Mouse (Mus musculus): ENCODE results near the gene Med12l. TPM values are rescaled to one million over a fixed set of nuclear protein-coding genes. Genes with fewer than 3 reads are reported as not detected.
A peak's percentile ranks its signal among the peaks of the same experiment; 100 is the strongest.

Gene Med12l
- polyA plus RNA-seq, 1 experiment from 2014 or later: 3.9 TPM

DNA sequence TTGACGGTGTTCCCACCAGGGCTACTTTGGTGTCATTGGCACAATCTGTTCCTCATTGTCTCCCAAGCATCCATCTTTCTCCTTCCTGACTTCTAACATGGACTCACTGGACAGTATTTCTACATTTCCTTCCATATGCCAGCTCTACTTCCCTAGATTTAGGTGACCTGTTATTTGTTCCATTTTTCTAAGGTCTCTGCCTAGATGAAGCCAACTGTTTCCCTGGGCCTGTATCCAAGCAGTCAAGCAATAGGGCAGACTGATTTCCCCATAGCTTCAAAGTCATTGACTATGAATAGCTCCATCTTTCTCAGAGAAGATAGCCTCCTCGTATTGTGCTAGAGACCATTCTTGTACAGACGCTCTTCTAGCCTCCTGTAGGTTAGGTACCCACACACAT lies 12.0 kb upstream of the Med12l start:
- no peak overlapping the region for H3K27ac ChIP-seq
- no peaks in the 10 kb centered on the region for H3K27me3 ChIP-seq
- H3K4me1 ChIP-seq (replicated peaks): peaks cover 7% of the 10 kb centered on the region
- no peak for ATAC-seq (ENCODE audit: low FRiP score)
- H3K9ac ChIP-seq: no peak overlapping the region
- WGBS: 90% methylated on average over 3 of the region's 3 CpGs
- no peak overlapping the region for H3K4me3 ChIP-seq
- no peaks in the 10 kb centered on the region for H3K36me3 ChIP-seq
- no peaks in the 10 kb centered on the region for H3K9me3 ChIP-seq
- no peak overlapping the region for H3K4me2 ChIP-seq

DNA sequence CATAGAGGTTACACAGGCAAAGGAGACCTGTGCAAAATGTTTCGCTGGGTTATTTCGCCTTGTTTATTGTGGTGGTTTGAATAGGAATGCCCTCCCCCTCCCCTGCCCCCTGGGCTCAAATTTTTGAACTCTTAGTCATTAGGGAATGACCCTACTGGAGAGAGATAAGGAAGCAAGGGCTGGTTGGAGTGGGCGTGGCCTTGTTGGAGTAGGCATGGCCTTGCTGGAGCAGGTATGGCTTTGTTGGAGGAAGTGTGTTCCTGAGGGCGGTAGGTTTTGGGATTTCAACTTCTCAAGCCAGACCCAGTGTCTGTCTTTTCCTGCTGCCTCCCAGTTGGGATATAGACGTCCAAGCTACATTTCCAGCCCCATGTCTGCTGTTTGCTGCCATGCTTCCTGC lies 1.9 kb upstream of the Med12l start:
- no peak overlapping the region for H3K9ac ChIP-seq
- no peak overlapping the region for H3K4me3 ChIP-seq
- no peaks in the 10 kb centered on the region for H3K9me3 ChIP-seq
- H3K4me2 ChIP-seq: no peak overlapping the region
- 83% methylated on average over 5 of the region's 5 CpGs for WGBS
- no peak overlapping the region for H3K27ac ChIP-seq
- no peak for ATAC-seq (ENCODE audit: low FRiP score)
- peaks cover 18% of the 10 kb centered on the region for H3K4me1 ChIP-seq (replicated peaks)
- no peaks in the 10 kb centered on the region for H3K36me3 ChIP-seq
- peaks cover 8% of the 10 kb centered on the region; the same call in 1 of the 2 replicates for H3K27me3 ChIP-seq

DNA sequence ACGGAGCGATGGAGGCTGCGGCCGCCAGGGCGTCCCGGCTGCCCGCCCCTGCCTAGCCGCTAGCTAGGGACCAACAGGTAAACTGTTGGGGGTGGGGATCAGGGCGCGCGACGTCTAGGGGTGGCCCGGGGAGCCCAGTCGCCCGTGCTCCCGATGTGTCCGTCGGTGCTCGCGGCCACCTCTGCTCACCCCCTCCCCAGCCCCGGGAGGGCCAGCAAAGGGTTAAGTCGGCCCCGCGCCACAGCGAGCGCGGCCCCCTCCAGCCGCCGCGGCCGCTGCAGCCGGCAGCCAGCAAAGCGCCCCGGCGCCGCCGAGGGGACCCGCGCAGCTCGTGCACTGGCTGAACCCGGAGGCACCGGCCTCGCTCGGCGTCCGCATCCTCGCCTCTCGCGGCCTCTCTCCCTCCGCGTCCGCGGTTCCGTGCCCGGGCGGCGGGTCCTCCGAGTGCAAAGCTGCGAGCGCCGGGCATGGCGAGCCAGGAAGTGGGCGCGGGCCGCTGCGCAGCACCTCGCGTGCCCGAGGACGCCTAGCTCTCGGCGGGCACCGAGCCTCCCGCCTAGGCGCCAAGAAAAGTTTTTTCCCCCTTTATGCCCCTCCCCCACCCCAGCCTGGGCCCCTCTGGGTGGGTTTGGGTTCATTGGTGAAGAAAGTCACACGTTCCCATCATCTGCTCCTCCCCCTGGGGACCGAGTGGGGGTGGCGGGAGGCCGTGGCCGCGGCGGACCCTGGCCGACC lies 538 bp downstream of the Med12l start:
- Histone ChIP-seq H3K9me3 (no peaks in the 10 kb centered on the region), H3K27me3 (peaks cover 8% of the 10 kb centered on the region; the same call in 1 of the 2 replicates), H3K4me3 (peak overlapping the region; percentile 83), H3K36me3 (no peaks in the 10 kb centered on the region), H3K27ac (peak overlapping the region; percentile 93), H3K4me1 (replicated peaks) (peaks cover 18% of the 10 kb centered on the region), H3K4me2 (peak overlapping the region; percentile 89), H3K9ac (peak overlapping the region; percentile 80)
- under 1% methylated on average over 59 of the region's 83 CpGs for WGBS
- peak; percentile 76 for ATAC-seq (ENCODE audit: low FRiP score)

DNA sequence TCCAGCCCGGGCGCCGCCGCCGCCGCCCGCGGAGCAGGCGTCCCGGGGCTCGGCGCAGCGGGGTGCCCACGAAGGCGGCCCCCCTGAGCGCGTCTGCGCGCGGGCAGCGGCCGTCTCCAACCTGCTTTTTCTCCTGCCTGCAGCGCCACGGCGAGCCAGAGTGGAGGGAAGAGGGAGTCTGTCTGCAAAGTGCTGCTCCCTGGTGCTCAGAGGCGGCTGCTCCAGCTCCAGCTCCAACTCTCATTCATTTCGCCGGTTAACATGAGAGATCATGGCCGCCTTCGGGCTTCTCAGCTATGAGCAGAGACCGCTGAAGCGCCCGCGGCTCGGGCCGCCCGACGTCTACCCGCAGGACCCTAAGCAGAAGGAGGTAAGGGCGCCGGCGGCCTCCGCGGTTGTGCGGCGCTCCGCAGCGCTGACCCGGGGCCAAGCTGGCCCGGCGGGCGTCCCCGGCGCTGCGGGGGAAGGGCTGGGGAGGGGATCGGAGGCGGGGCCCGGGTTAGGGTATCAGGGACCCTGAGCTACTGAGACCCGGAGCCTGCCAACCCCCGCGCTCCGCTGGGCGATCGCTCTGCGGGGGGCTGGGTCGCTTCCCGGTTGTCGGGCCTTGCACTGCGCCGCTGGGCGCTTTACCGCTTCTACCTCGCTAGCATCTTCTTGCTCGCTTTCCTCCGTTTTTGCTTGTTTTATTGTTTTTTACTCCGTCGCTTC lies 1.3 kb downstream of the Med12l start:
- H3K27me3 ChIP-seq: peaks cover 8% of the 10 kb centered on the region; the same call in 1 of the 2 replicates
- peak; percentile 88 for ATAC-seq (ENCODE audit: low FRiP score)
- H3K4me2 ChIP-seq: peak overlapping the region; percentile 89
- H3K27ac ChIP-seq: peak overlapping the region; percentile 93
- peak overlapping the region; percentile 80 for H3K9ac ChIP-seq
- H3K36me3 ChIP-seq: no peaks in the 10 kb centered on the region
- peaks cover 18% of the 10 kb centered on the region for H3K4me1 ChIP-seq (replicated peaks)
- H3K9me3 ChIP-seq: no peaks in the 10 kb centered on the region
- peak overlapping the region; percentile 83 for H3K4me3 ChIP-seq
- under 1% methylated on average over 75 of the region's 77 CpGs for WGBS

GRCm38 (mm10) chr3:59010276-59010675 lies 4.7 kb downstream of the Med12l start:
- 88% methylated on average over 3 of the region's 3 CpGs for WGBS
- H3K27ac ChIP-seq: no peak overlapping the region
- H3K9me3 ChIP-seq: no peaks in the 10 kb centered on the region
- H3K4me1 ChIP-seq (replicated peaks): peaks cover 10% of the 10 kb centered on the region
- H3K9ac ChIP-seq: no peak overlapping the region
- peaks cover 8% of the 10 kb centered on the region; the same call in 1 of the 2 replicates for H3K27me3 ChIP-seq
- no peak overlapping the region for H3K4me3 ChIP-seq
- H3K4me2 ChIP-seq: no peak overlapping the region
- ATAC-seq (ENCODE audit: low FRiP score): no peak
- H3K36me3 ChIP-seq: no peaks in the 10 kb centered on the region

- 68% methylated on average over 4 of the region's 4 CpGs for WGBS
- Histone ChIP-seq H3K36me3 (no peaks in the 10 kb centered on the region), H3K9ac (no peak overlapping the region), H3K4me2 (no peak overlapping the region), H3K4me3 (no peak overlapping the region), H3K4me1 (replicated peaks) (no peaks in the 10 kb centered on the region), H3K27ac (no peak overlapping the region), H3K27me3 (no peaks in the 10 kb centered on the region), H3K9me3 (no peaks in the 10 kb centered on the region)
- 0 out of 2 replicates have a peak, but pooled peaks have one; percentile 10 for ATAC-seq (ENCODE audit: low FRiP score)
These were observed 10.2 kb downstream of the Med12l start for GRCm38 (mm10) chr3:59015698-59016412.

DNA sequence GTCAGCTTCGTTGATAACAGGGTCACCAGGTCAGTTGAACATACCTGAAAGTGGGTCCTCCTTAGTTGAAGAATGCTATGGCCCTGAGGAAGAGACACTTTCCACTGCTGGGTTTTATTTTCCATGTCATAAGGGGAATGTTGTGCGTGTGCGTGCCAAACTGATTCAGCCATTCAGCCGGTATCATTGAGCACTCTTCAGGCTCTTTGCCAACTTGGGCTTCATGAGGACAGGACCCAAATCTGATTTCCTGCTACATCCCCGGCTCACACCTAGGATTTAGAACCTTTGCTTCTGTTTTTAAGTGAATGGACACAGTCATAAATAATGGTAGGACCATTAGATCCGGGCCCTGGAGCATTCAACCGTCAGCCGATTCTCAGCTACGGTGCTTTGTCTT lies 10.9 kb downstream of the Med12l start:
- no peak overlapping the region for H3K4me2 ChIP-seq
- no peak overlapping the region for H3K27ac ChIP-seq
- no peaks in the 10 kb centered on the region for H3K9me3 ChIP-seq
- no peak for ATAC-seq (ENCODE audit: low FRiP score)
- H3K4me1 ChIP-seq (replicated peaks): peaks cover 5% of the 10 kb centered on the region
- no peaks in the 10 kb centered on the region for H3K27me3 ChIP-seq
- no peaks in the 10 kb centered on the region for H3K36me3 ChIP-seq
- H3K4me3 ChIP-seq: no peak overlapping the region
- 82% methylated on average over 9 of the region's 9 CpGs for WGBS
- no peak overlapping the region for H3K9ac ChIP-seq

GRCm38 (mm10) chr3:59021236-59021635 lies 15.6 kb downstream of the Med12l start:
- Histone ChIP-seq H3K9ac (peak overlapping the region; percentile 9; the same call in 1 of the 2 replicates), H3K4me3 (no peak overlapping the region), H3K4me1 (replicated peaks) (peaks cover 9% of the 10 kb centered on the region), H3K36me3 (no peaks in the 10 kb centered on the region), H3K4me2 (0 out of 2 replicates have a peak overlapping the region, but pooled peaks have one; percentile 6), H3K27me3 (no peaks in the 10 kb centered on the region), H3K9me3 (no peaks in the 10 kb centered on the region), H3K27ac (no peak overlapping the region)
- WGBS: 53% methylated on average over 8 of the region's 8 CpGs
- no peak for ATAC-seq (ENCODE audit: low FRiP score)

DNA sequence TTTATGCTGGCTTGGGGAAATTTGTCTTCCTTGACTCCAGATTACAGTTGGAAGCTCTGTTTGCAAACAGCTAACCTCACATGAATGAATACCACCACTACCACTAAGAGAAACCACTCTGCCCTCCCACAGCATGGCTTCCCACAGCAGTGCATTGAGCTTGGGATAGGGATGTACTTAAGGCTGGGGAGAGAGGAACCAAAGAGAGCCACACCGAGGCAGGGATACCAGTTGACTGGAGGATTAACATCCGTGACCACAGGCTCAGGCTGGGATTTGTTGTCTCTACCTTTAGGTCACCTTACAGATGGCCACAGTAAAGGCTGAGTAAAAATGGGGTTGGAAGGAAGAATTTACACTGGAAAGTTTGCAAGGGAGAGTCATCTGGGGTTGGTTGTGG lies 16.6 kb downstream of the Med12l start:
- WGBS: 85% methylated on average over 2 of the region's 2 CpGs
- H3K4me1 ChIP-seq (replicated peaks): peaks cover 9% of the 10 kb centered on the region
- H3K9me3 ChIP-seq: no peaks in the 10 kb centered on the region
- H3K27me3 ChIP-seq: no peaks in the 10 kb centered on the region
- no peak overlapping the region for H3K27ac ChIP-seq
- no peak overlapping the region for H3K4me2 ChIP-seq
- H3K4me3 ChIP-seq: no peak overlapping the region
- ATAC-seq (ENCODE audit: low FRiP score): no peak
- H3K36me3 ChIP-seq: no peaks in the 10 kb centered on the region
- H3K9ac ChIP-seq: no peak overlapping the region

DNA sequence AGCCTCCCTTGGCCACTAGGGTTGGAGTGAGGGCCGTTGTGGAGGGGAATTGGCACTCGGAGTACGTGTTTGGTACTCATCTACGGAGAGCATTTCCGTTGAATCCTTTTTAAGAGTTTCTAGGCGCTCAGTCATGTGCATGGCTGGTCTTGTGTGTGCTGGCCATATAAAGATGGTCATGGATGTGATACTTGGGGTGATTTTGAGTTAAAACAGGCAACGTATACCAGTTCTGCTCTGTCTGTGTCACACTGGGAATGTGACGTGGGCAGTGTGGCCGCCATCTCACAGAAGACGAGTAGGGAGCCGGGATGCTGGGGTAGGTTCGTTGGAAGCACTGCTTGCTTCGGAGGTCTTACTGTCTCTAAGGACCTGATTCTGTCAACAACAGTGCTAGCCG lies 17.3 kb downstream of the Med12l start:
- no peak for ATAC-seq (ENCODE audit: low FRiP score)
- Histone ChIP-seq H3K27ac (no peak overlapping the region), H3K27me3 (no peaks in the 10 kb centered on the region), H3K4me1 (replicated peaks) (peaks cover 9% of the 10 kb centered on the region), H3K36me3 (no peaks in the 10 kb centered on the region), H3K9me3 (no peaks in the 10 kb centered on the region), H3K4me3 (no peak overlapping the region), H3K9ac (no peak overlapping the region), H3K4me2 (no peak overlapping the region)
- WGBS: 94% methylated on average over 14 of the region's 14 CpGs

DNA sequence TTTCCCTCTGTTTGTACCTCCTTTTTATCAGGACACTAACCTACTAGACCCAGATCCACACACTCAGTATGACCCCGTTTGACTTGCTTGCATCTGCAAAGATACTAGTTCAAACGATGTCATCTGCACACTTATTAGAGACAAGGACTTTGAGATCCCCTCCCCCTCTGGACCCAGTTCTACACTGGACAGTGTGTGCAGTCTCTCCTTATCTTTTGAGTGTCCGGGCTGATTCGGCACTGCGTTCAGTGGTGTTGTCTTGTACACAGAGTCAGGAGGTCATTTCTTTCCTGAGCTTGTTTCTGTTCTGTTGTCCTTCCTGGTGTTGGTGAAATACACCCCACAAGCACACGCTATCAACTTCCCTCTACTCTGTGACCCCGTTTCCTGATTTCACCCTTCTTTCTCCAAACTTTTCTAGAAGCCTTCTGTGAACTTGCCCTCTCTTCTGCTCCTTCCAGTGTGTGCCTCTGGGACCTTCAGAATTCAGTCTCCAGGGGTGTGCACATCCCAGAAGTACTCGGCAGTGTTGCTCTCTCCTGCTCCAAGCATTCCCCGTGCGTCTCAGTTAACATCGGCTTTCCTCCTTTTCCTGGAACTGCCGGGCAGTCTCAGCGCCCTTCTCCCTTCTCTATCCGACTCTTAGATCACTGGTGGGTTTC lies 19.0 kb downstream of the Med12l start:
- no peaks in the 10 kb centered on the region for H3K27me3 ChIP-seq
- 78% methylated on average over 14 of the region's 14 CpGs for WGBS
- no peak overlapping the region for H3K9ac ChIP-seq
- H3K9me3 ChIP-seq: no peaks in the 10 kb centered on the region
- H3K36me3 ChIP-seq: no peaks in the 10 kb centered on the region
- H3K27ac ChIP-seq: no peak overlapping the region
- H3K4me3 ChIP-seq: no peak overlapping the region
- no peak overlapping the region for H3K4me2 ChIP-seq
- H3K4me1 ChIP-seq (replicated peaks): peaks cover 9% of the 10 kb centered on the region
- no peak for ATAC-seq (ENCODE audit: low FRiP score)

GRCm38 (mm10) chr3:59025193-59025535 lies 19.5 kb downstream of the Med12l start:
- ATAC-seq (ENCODE audit: low FRiP score): no peak
- Histone ChIP-seq H3K9me3 (no peaks in the 10 kb centered on the region), H3K4me3 (no peak overlapping the region), H3K4me1 (replicated peaks) (peaks cover 9% of the 10 kb centered on the region), H3K4me2 (no peak overlapping the region), H3K9ac (no peak overlapping the region), H3K36me3 (no peaks in the 10 kb centered on the region), H3K27me3 (no peaks in the 10 kb centered on the region), H3K27ac (no peak overlapping the region)
- 68% methylated on average over 4 of the region's 4 CpGs for WGBS
